ENCODE assay signal across 18 mouse cellular contexts in genomic region chr12:12766510-12767304, GRCm38 (mm10).
DNase-seq lines count a peak whose midpoint lies in the region; ATAC-seq and TF ChIP-seq lines count a peak whose summit lies in the region.
"Had no signal": no experiment of that assay in that cellular context is flagged by ENCODE, and none has a peak within 500 bp of the region (broad histone marks: within the 10 kb centered on the region; RNA-seq: fewer than 3 reads in every experiment).

No protein-coding gene starts in this region.

- H3K4me1 ChIP-seq in forebrain, embryonic 12.5 days: peaks cover 10% of the 10 kb centered on the region
- peaks cover 2% of the 10 kb centered on the region; the same call in 1 of the 2 replicates for H3K4me1 ChIP-seq in forebrain, embryonic 14.5 days (ENCODE audit: control insufficient read depth, insufficient read depth, low read length)
- H3K4me1 ChIP-seq in hindbrain, embryonic 13.5 days (replicated peaks): peaks cover 25% of the 10 kb centered on the region
- peaks cover 3% of the 10 kb centered on the region; the same call in 1 of the 2 replicates for H3K4me1 ChIP-seq in midbrain, embryonic 16.5 days (ENCODE audit: control insufficient read depth, insufficient read depth, low read length)

- H3K27ac ChIP-seq in forebrain, embryonic 12.5 days: no peak overlapping the region
- no peak overlapping the region for H3K27ac ChIP-seq in forebrain, embryonic 14.5 days (ENCODE audit: low read depth, low read length)
- peak overlapping the region; percentile 76 for H3K27ac ChIP-seq in hindbrain, embryonic 13.5 days
- H3K27ac ChIP-seq in midbrain, embryonic 16.5 days (ENCODE audit: low read length): 0 out of 2 replicates have a peak overlapping the region, but pooled peaks have one; percentile 40
- no peak overlapping the region for H3K27ac ChIP-seq in layer of hippocampus, adult 2 months
- H3K27ac ChIP-seq: forebrain, embryonic 13.5 days; intestine, embryonic 15.5 days; limb, embryonic 15.5 days had no signal

- no peak overlapping the region for H3K4me3 ChIP-seq in forebrain, embryonic 12.5 days (replicated peaks)
- no peak overlapping the region for H3K4me3 ChIP-seq in forebrain, embryonic 14.5 days (ENCODE audit: low read depth, low read length)
- no peak overlapping the region for H3K4me3 ChIP-seq in hindbrain, embryonic 13.5 days
- no peak overlapping the region for H3K4me3 ChIP-seq in midbrain, embryonic 16.5 days (ENCODE audit: low read depth, low read length)
- H3K4me3 ChIP-seq in layer of hippocampus, adult 2 months: no peak overlapping the region
- H3K4me3 ChIP-seq: forebrain, embryonic 13.5 days; heart, embryonic 12.5 days; intestine, embryonic 15.5 days; limb, embryonic 15.5 days; megakaryocyte, embryonic 14.5 days had no signal

- WGBS in forebrain, embryonic 12.5 days: 71% methylated on average over 11 of the region's 11 CpGs
- WGBS in forebrain, embryonic 14.5 days: 68% methylated on average over 11 of the region's 11 CpGs
- 53% methylated on average over 11 of the region's 11 CpGs for WGBS in hindbrain, embryonic 13.5 days
- WGBS in midbrain, embryonic 16.5 days: 53% methylated on average over 11 of the region's 11 CpGs

- 0 out of 2 replicates have a peak, but pooled peaks cover 4% of the 10 kb centered on the region for H3K27me3 ChIP-seq in forebrain, embryonic 12.5 days
- no peaks in the 10 kb centered on the region for H3K27me3 ChIP-seq in forebrain, embryonic 14.5 days (replicated peaks; ENCODE audit: control insufficient read depth, insufficient read depth, low read length)
- H3K27me3 ChIP-seq in hindbrain, embryonic 13.5 days: no peaks in the 10 kb centered on the region
- H3K27me3 ChIP-seq in midbrain, embryonic 16.5 days (ENCODE audit: control insufficient read depth, insufficient read depth, low read depth, low read length): no peaks in the 10 kb centered on the region
- H3K27me3 ChIP-seq: forebrain, embryonic 13.5 days; heart, embryonic 12.5 days; intestine, embryonic 15.5 days; limb, embryonic 15.5 days had no signal

- no peak overlapping the region for H3K4me2 ChIP-seq in forebrain, embryonic 12.5 days
- no peak overlapping the region for H3K4me2 ChIP-seq in forebrain, embryonic 14.5 days (ENCODE audit: low read length)
- H3K4me2 ChIP-seq in hindbrain, embryonic 13.5 days: no peak overlapping the region
- no peak overlapping the region for H3K4me2 ChIP-seq in midbrain, embryonic 16.5 days (ENCODE audit: low read length)
- H3K4me2 ChIP-seq: forebrain, embryonic 13.5 days; heart, embryonic 12.5 days; intestine, embryonic 15.5 days; limb, embryonic 15.5 days had no signal

- H3K9me3 ChIP-seq in forebrain, embryonic 12.5 days: no peaks in the 10 kb centered on the region
- H3K9me3 ChIP-seq in forebrain, embryonic 14.5 days (replicated peaks; ENCODE audit: control insufficient read depth, low read length): no peaks in the 10 kb centered on the region
- H3K9me3 ChIP-seq in hindbrain, embryonic 13.5 days: no peaks in the 10 kb centered on the region
- no peaks in the 10 kb centered on the region for H3K9me3 ChIP-seq in midbrain, embryonic 16.5 days (replicated peaks; ENCODE audit: control insufficient read depth, low read length, poor library complexity, severe bottlenecking)
- H3K9me3 ChIP-seq: forebrain, embryonic 13.5 days; heart, embryonic 12.5 days; intestine, embryonic 15.5 days; limb, embryonic 15.5 days; megakaryocyte, embryonic 14.5 days had no signal

- no peak for DNase-seq in forebrain, embryonic 14.5 days (ENCODE audit: low spot score)
- DNase-seq in ZHBTc4 (ENCODE audit: low read depth, low spot score): peak; percentile 37
- DNase-seq in layer of hippocampus, adult 2 months (ENCODE audit: low spot score in 2 of 2): no peak
- no peak for DNase-seq in spleen, postnatal 10 days (ENCODE audit: low spot score in 2 of 2)
- no peak for DNase-seq in lung, adult 18-20 months
- DNase-seq: adrenal gland, postnatal 14 days; cerebellum, adult 8-10 months; kidney, postnatal 4 days; lung, postnatal 14 days; right cerebral cortex, postnatal 4 days had no signal

- H3K9ac ChIP-seq in forebrain, embryonic 12.5 days: no peak overlapping the region
- H3K9ac ChIP-seq in forebrain, embryonic 14.5 days (ENCODE audit: low read length): no peak overlapping the region
- no peak overlapping the region for H3K9ac ChIP-seq in hindbrain, embryonic 13.5 days
- no peak overlapping the region for H3K9ac ChIP-seq in midbrain, embryonic 16.5 days (ENCODE audit: low read depth, low read length)
- H3K9ac ChIP-seq: forebrain, embryonic 13.5 days; heart, embryonic 12.5 days; intestine, embryonic 15.5 days; limb, embryonic 15.5 days had no signal

- TF ChIP-seq CTCF in layer of hippocampus, adult 2 months (conservative IDR thresholded peaks at IDR 0.05): no peak

- H3K36me3 ChIP-seq in forebrain, embryonic 12.5 days (replicated peaks): no peaks in the 10 kb centered on the region
- no peaks in the 10 kb centered on the region for H3K36me3 ChIP-seq in forebrain, embryonic 14.5 days (ENCODE audit: control insufficient read depth, insufficient read depth, low read length)
- H3K36me3 ChIP-seq in hindbrain, embryonic 13.5 days: no peaks in the 10 kb centered on the region
- no peaks in the 10 kb centered on the region for H3K36me3 ChIP-seq in midbrain, embryonic 16.5 days (ENCODE audit: control insufficient read depth, insufficient read depth, low read length)
- H3K36me3 ChIP-seq: heart, embryonic 12.5 days; intestine, embryonic 15.5 days; limb, embryonic 15.5 days had no signal

- ATAC-seq in forebrain, embryonic 12.5 days (ENCODE audit: low FRiP score): 0 out of 2 replicates have a peak, but pooled peaks have one; percentile 39
- ATAC-seq in forebrain, embryonic 14.5 days: no peak
- peak; percentile 65 for ATAC-seq in hindbrain, embryonic 13.5 days (ENCODE audit: low FRiP score)
- peak; percentile 36; the same call in 1 of the 2 replicates for ATAC-seq in midbrain, embryonic 16.5 days
- ATAC-seq: forebrain, embryonic 13.5 days had no signal

Comparison
In these comparisons a context has a peak if more than half of its experiments do, and no peak if none do; other contexts are left out.
1. H3K27ac ChIP-seq: peak in hindbrain, embryonic 13.5 days (single experiment) and midbrain, embryonic 16.5 days (single experiment); none in forebrain, embryonic 12.5 days (single experiment), forebrain, embryonic 14.5 days (single experiment) and layer of hippocampus, adult 2 months (single experiment).